Mouse (Mus musculus) liver, embryonic 14.5 days (tissue): ENCODE results near the gene Sap18b. TPM values are rescaled to one million over a fixed set of nuclear protein-coding genes. Genes with fewer than 3 reads are reported as not detected.
"Not testable (repeated sequence)": the region's sequence is repeated elsewhere in the genome, so short reads cannot be mapped to it uniquely, and the experiment has no call there.

Source experiments
- ATAC-seq: fragments of 200-750 bp; cut with Nextera tagmentation; 2 replicates; pipeline ENCODE4 v1.8.0; 2017; ENCODE audit warnings: moderate number of reproducible peaks, mild to moderate bottlenecking, moderate library complexity; ENCODE audit not compliant: insufficient read depth
- DNase-seq, 3 experiments: peaks; one replicate each; pipeline ENCODE4 v3.0.0-alpha.2; 2012 to 2013; ENCODE audit warnings: low read depth in 3 of 3, low spot score in 3 of 3
- H3K27ac ChIP-seq: fragments of 300-500 bp; sonication (generic); 2 replicates; pipeline ENCODE4 v1.5.1; 2014; ENCODE audit warnings: moderate library complexity, mild to moderate bottlenecking, control low read depth, inconsistent platforms
- H3K27me3 ChIP-seq: fragments of 300-500 bp; sonication (generic); 2 replicates; pipeline ENCODE4 v1.6.1; 2014; ENCODE audit warnings: mild to moderate bottlenecking, low read length, moderate library complexity; ENCODE audit not compliant: control insufficient read depth, insufficient read depth
- H3K36me3 ChIP-seq: fragments of 300-500 bp; sonication (generic); replicated peaks from 2 replicates; pipeline ENCODE4 v1.6.1; 2014; ENCODE audit warnings: low read depth; ENCODE audit not compliant: control insufficient read depth, insufficient read depth
- H3K4me1 ChIP-seq, 2 experiments: fragments of 200-500 bp in 1 of 2; fragments of 300-500 bp in 1 of 2; sonication (generic) in 1 of 2; replicated peaks; 2 replicates each; pipeline ENCODE4 v1.6.1; 2012 to 2014; ENCODE audit warnings: antibody characterized with exemption in 1 of 2, inconsistent platforms in 1 of 2, low read length in 1 of 2; ENCODE audit not compliant: control insufficient read depth in 2 of 2, insufficient read depth in 2 of 2
- H3K4me2 ChIP-seq: fragments of 300-500 bp; sonication (generic); 2 replicates; pipeline ENCODE4 v1.6.1; 2014; ENCODE audit warnings: low read depth, mild to moderate bottlenecking, control low read depth, moderate library complexity
- H3K4me3 ChIP-seq, 2 experiments: fragments of 200-500 bp in 1 of 2; fragments of 300-500 bp in 1 of 2; sonication (generic) in 1 of 2; 2 replicates each; pipeline ENCODE4 v1.5.1; 2012 to 2014; ENCODE audit warnings: low read depth in 2 of 2, low read length in 2 of 2, mild to moderate bottlenecking in 2 of 2, control low read depth in 1 of 2, inconsistent platforms in 1 of 2, moderate library complexity in 1 of 2; ENCODE audit not compliant: insufficient read depth in 1 of 2
- H3K9ac ChIP-seq: fragments of 300-500 bp; sonication (generic); replicated peaks from 2 replicates; pipeline ENCODE4 v1.6.1; 2014; ENCODE audit warnings: mild to moderate bottlenecking, control low read depth, moderate library complexity
- H3K9me3 ChIP-seq: fragments of 300-500 bp; sonication (generic); 2 replicates; pipeline ENCODE4 v1.6.1; 2016; ENCODE audit warnings: low read length, mixed read lengths; ENCODE audit not compliant: control insufficient read depth
- CTCF ChIP-seq: IDR thresholded peaks from 2 replicates; pipeline ENCODE4 v1.5.1; 2016; ENCODE audit warnings: antibody characterized with exemption, low read depth, control low read depth
- EP300 ChIP-seq: IDR thresholded peaks from 2 replicates; pipeline ENCODE4 v1.6.1; 2016; ENCODE audit warnings: antibody characterized with exemption, low read depth
- WGBS: fragments of 180-500 bp; shearing (Covaris S2); extraction: QIAGEN DNeasy Blood & Tissue Kit; methylation state at CpG from one replicate; pipeline ENCODE4 v1.1.7; 2014; ENCODE audit not compliant: insufficient replicate concordance; 5-methylcytosine and 5-hydroxymethylcytosine counted together
- polyA plus RNA-seq, 2 experiments: library from polyadenylated mRNA; depleted of rRNA in 1 of 2; stranded (reverse) in 1 of 2; unstranded in 1 of 2; fragments of >200 nt; fragmentation: Nextera tagmentation in 1 of 2; extraction: Ambion mirVana in 1 of 2; gene quantifications; 2 replicates each; pipeline versions ENCODE4 v1.2.1 to v1.2.3; 2012 to 2014

Sap18b gene
- polyA plus RNA-seq, 2 experiments = 75.6 to 247 TPM

DNA sequence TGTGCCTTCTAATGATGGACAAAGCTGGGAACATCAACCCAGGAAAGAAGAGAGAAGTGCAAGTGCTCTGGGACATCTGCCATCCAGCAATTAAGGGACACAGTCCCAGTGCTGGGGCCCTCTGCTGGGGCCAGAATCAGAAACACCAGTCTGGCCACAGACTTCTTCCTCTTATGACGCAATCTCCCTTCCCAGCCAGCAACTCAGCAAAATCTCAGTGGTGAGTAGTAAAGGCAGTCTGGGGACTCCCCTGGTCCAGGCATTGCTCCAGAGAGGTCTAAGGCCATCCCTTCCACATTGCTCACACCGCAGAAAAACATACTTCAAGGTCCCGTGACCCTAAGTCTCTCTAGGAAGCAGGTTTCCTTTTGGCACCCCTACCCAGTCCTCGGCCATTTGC lies 27.1 kb downstream of the Sap18b start:
- Histone ChIP-seq H3K4me3 (peak overlapping the region; percentile 64 to 93), H3K27ac (no peak overlapping the region; the same call in 1 of the 2 replicates), H3K9me3 (no peaks in the 10 kb centered on the region), H3K36me3 (no peaks in the 10 kb centered on the region), H3K27me3 (no peaks in the 10 kb centered on the region), H3K9ac (no peak overlapping the region), H3K4me1 (peaks cover 6 to 12% of the 10 kb centered on the region in 2 experiments), H3K4me2 (peak overlapping the region; percentile 81)
- ATAC-seq (peak; percentile 38), DNase-seq (peak in 1 of 3 experiments; percentile 19)
- TF ChIP-seq CTCF (no peak), EP300 (no peak)
- 33% methylated on average over 4 of the region's 4 CpGs for WGBS

DNA sequence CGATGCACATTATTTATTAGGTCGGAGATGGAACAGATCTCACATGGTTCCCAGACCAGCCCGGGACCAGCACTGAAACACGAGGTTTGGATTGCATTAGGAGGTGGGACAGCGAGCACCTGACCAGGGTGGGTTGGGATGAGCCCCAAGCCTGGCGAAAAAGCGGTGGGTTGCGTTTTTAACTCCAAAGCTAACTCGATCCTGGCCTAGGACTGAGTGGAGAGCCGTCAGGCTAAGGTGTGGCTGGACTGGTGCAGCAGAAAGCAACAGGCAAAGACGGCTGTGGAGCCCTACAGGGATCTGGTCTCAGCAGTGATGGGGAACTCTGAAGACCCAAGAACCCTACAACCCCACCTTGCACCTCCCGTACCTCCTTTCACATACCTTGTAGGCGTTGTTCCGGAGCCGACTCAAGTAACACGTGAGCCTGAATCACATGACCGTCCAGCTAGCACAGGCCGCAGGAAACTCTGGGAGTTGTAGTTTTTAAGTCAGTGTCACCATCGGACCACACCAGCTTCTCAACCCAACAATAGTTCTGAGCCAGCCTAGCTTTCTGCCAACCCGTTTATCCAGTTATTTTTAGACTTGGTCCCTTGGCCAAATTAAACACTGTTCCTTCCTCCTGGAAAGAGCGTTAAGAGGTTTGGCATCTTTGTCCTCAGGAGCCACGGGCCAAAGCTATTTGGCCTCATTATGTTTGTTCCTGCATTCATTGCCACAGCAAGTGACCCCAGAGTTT lies 28.1 kb downstream of the Sap18b start, which contains the start of gene Slc38a7:
TSS of gene Slc38a7 (minus strand) at position 438 of the 742 bp plus-strand sequence.
- Histone ChIP-seq H3K4me3 (peak within 1 kb of the TSS; percentile 64 to 93), H3K36me3 (no peaks in the 10 kb centered on the region), H3K9ac (peak within 1 kb of the TSS; percentile 60), H3K27me3 (no peaks in the 10 kb centered on the region), H3K9me3 (no peaks in the 10 kb centered on the region), H3K27ac (no peak within 1 kb of the TSS; the same call in none of the 2 replicates), H3K4me1 (peaks cover 6 to 10% of the 10 kb centered on the region in 2 experiments), H3K4me2 (peak within 1 kb of the TSS; percentile 81)
- no peak for TF ChIP-seq EP300
- TF ChIP-seq CTCF = no peak
- ATAC-seq (peak; percentile 80), DNase-seq (peak; percentile 64 to 75 (median 65))
- WGBS = 15% methylated on average over 22 of the region's 22 CpGs

DNA sequence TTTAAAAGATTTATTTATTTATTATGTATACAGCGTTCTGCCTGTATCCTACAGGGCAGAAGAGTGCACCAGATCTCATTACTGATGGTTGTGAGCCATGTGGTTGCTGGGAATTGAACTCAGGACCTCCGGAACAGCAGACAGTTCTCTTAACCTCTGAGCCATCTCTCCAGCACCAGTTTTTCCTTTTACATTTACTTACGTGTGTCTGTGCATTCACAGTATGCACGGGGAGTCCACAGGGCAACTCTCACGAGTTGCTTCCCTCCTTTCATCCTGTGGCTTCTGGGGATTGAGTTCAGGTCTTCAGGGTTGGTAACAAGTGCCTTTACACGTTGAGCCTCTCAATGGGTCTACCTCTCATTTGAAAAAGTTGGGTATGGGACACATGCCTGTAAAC lies 29.0 kb downstream of the Sap18b start:
- no peak for ATAC-seq
- DNase-seq = no peak
- Histone ChIP-seq H3K4me3 (no peak overlapping the region), H3K9ac (no peak overlapping the region), H3K4me1 (peaks cover 6 to 10% of the 10 kb centered on the region in 2 experiments), H3K27me3 (no peaks in the 10 kb centered on the region), H3K4me2 (no peak overlapping the region), H3K27ac (no peak overlapping the region), H3K36me3 (no peaks in the 10 kb centered on the region), H3K9me3 (no peaks in the 10 kb centered on the region)
- TF ChIP-seq CTCF = no peak
- 69% methylated on average over 6 of the region's 6 CpGs for WGBS

DNA sequence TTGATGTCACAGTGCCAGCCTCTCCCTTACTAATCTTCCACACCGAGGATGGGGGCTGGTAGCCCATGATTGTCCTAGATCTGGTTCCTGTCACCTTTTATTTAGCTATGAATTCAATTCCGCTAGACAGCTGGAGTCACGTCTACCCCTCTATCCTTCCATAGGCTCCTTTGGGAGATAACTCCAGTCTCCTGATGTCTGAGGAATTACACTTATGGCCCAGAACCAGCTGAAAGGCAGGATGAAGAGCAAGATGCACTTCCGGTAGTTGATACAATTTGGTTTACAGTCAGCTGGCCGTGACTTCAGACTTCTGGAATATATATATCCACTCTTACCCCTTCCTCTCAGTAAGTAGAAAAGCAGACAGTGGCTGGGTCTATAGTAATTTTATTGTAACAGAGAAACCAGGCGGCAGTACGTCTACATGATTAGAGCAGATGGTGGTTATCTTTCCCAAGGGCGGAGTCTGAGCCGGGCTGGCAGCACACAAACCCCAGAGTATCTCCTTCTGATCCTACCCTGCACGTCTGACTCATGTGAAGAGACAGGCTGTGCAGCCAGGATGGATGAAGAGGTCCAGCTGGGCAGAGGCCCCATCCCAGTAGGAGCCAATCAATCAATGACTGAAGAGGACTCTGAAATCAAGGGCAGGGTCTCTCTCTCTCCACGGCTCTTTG lies 38.8 kb downstream of the Sap18b start:
- H3K4me2 ChIP-seq, H3K4me1 ChIP-seq, H3K27ac ChIP-seq, H3K36me3 ChIP-seq, H3K9ac ChIP-seq, H3K27me3 ChIP-seq, H3K9me3 ChIP-seq, H3K4me3 ChIP-seq, DNase-seq: not testable (repeated sequence)
- ATAC-seq = peak; percentile 52; the same call in 1 of the 2 replicates
- 43% methylated on average over 10 of the region's 11 CpGs for WGBS

DNA sequence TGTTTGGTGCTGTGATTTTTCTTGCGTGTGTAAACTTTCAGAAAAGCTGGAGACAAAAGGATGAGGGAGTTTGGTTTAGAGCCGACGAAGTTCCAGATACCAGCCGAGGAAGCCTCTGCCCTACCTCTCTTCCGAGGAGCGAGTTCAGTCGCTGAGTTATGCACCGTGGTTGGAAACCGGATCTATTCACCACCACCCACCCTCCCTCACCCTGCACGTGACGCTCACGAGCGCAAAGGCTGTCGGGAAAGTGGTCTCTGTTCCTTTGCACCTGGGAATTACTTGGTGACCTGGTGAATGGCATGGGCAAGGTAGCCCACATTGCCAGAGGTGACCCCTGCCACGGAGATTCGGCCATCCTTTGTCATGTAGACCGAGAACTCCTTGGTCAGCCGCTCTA lies 39.7 kb downstream of the Sap18b start:
- not testable (repeated sequence) for H3K4me2 ChIP-seq, DNase-seq, H3K9me3 ChIP-seq, H3K27ac ChIP-seq, ATAC-seq, H3K9ac ChIP-seq, H3K27me3 ChIP-seq, H3K4me3 ChIP-seq, H3K4me1 ChIP-seq
- 86% methylated on average over 17 of the region's 18 CpGs for WGBS
- H3K36me3 ChIP-seq = peaks cover 13% of the 10 kb centered on the region
